Mouse (Mus musculus) ES-CJ7 (cell line): ENCODE measurements at regions not wholly inside any gene's neighbourhood (a gene's known extent, or its start where the extent isn't known, plus 50 kb on each side); places are given as distances from the start of the nearest gene placed in this dataset.

ENCODE experiments used
- DNase-seq: peaks from one replicate; pipeline ENCODE4 v3.0.0; 2011; ENCODE audit warnings: low read depth, low spot score

DNA sequence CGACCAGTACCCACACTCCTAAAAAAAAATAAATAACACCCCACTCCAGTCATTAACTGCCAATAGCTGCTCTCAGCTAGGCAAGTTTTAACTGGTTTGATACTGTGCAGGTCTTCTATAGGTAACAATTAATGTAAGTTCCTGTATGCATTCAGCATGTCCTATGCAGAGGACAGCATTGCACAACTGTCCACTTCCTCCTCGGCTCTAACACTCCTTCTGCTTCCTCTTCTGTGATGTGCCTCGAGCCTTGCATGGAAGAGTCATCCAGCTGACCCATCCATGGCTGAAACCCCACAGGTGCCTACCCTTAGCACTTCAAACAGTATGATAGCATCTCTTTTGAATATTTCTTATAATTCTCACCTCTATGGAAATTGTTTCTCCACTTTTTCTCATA is 449.4 kb upstream of the Rag2 start:
- DNase-seq: no peak

DNA sequence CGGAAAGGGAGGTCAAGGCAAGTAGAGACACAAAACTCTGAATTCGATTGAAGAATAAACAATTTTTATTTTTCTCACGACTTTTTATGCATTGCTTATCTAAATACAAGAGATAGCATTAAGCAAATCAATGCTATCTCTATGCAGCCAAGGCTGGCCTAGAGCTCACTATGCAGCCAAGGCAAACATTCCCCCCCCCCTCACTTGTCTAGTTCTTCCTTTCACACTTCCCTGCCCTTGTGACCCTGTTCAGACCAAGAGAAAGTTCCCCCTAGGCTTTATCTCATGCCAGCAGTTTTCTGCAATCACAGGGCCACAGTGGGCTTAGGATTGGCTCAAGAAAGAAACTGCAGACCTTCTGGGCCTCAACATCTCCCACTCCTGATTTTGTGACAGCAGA is 417.9 kb upstream of the Rag2 start:
- no peak for DNase-seq

DNA sequence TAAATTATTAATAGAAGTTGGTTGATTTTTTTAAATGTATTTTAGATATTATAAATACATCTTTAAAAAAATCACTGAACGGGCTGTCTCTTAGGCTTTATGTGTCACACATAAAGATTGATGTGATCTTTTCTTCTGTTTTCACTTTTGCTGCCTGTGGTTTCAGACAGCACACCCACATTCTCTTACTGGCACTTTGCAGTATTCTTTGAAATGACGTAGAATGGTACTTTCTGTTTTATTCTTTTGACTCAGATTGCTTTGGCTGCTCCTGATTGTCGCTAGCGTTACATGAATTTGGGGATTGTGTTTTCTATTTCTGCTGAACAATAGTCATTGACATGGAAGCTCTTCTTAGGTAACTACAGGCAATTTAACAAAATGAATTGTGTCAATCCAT is 415.4 kb upstream of the Rag2 start:
- no peak for DNase-seq

DNA sequence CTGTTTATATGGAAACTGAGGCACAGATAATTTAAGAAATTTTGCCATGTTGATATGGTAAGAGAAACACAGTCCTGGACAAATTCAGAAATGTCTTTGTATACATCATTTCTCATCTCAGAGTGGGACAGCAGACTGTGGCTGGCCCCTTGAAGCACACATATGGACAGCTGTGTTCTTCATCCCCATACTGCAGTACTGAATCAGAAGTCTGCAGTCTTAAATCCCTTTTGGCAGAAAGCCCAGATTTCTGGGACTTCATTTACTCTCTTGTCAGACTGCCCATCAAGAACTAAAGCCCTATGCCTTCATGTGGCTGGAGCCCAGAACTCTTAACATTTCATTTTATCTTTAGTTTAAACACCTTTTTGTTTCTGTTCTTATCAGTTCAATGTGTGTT is 403.8 kb upstream of the Rag2 start:
- DNase-seq: no peak

DNA sequence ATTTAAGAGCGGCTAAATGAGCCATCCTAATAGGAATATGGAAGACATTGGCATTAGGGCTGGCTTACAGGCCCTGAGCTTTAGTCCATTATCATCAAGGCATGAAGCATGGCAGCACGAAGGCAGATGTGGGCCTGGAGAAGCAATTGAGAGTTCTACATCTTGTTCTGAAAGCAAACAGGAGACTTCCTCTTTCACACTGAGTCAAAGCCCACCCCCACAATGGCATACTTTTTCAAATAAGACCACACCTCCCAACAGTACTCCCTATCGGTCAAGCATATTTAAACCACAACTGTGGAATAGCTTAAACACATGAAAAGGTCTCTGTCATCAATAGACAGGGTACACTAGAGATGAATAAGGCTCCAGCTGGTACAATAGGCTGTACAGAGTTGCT is 381.5 kb upstream of the Rag2 start:
- DNase-seq: no peak

GRCm38 (mm10) chr2:101247133-101247532 is 377.4 kb upstream of the Rag2 start:
- DNase-seq: no peak

GRCm38 (mm10) chr2:101252228-101252627 is 372.3 kb upstream of the Rag2 start:
- no peak for DNase-seq

- DNase-seq: no peak
Observed at GRCm38 (mm10) chr2:101256464-101256863, 368.1 kb upstream of the Rag2 start.

- no peak for DNase-seq
Observed at GRCm38 (mm10) chr2:101263934-101264333, 360.6 kb upstream of the Rag2 start.

GRCm38 (mm10) chr2:101266685-101267374 is 357.7 kb upstream of the Rag2 start:
- no peak for DNase-seq

- DNase-seq: no peak
Observed at GRCm38 (mm10) chr2:101274045-101274664, 350.4 kb upstream of the Rag2 start.

DNA sequence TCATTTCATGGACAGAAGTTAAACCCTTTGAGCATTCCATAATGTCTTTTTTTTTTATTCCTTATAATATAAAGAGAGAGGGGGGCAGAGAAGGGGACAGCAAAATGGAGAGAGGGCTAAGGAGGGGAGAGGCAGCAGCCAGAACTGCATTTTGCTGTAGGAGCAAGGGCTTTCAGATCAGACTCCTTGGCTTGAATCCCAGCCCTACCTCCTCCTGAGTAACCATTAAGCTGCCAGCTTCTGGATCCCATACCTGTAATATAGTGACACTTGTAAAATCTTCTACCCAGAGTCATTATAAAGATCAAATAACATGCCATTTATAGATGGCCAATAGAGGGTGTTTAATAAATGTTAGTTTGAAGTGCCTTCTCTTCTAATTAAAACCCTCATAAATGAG is 339.6 kb upstream of the Rag2 start:
- no peak for DNase-seq

DNA sequence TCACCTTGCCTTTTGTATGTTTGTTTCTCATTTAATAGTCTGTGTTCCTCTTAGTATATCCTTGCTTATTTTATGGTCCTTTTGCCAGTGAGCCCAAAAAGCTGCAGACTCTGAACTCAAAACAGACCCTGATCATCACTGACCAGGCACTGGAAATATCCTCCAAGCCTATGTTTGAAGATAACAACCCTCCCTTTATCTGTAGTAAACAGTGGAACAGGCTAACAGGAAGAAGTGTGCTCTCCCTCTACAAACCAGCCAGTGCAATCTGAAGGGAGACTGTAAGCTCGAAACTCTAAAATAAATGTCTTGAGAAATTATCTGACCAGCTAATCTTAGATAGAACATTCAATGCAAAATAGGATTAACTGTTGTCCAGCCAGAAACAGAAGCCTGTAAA is 336.4 kb upstream of the Rag2 start:
- DNase-seq: no peak

- peak; percentile 21 for DNase-seq
Observed at GRCm38 (mm10) chr2:101289168-101289567, 335.4 kb upstream of the Rag2 start.

- no peak for DNase-seq
Observed at GRCm38 (mm10) chr2:101290738-101291137, 333.8 kb upstream of the Rag2 start.

GRCm38 (mm10) chr2:101295678-101296368 is 328.7 kb upstream of the Rag2 start:
- no peak for DNase-seq

GRCm38 (mm10) chr2:101296369-101296682 is 328.2 kb upstream of the Rag2 start:
- no peak for DNase-seq

DNA sequence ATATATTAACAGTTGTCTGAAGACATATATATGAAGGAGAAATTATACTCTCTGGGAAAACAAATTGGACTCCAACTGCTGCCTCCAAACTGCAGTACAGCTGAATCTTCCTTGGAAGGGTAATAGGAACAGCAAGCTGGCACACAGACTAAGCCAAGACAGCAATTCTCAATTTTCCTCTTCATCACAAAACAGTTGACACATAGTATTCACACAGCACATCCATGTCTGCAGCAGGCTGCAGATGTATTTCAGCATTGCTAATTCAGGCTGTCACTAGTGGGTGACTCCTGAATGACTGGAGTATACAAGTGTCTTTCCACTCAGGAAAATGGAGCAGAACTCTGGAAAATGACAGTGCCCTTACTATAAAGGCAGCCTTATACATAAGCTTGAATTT is 327.7 kb upstream of the Rag2 start:
- no peak for DNase-seq

DNA sequence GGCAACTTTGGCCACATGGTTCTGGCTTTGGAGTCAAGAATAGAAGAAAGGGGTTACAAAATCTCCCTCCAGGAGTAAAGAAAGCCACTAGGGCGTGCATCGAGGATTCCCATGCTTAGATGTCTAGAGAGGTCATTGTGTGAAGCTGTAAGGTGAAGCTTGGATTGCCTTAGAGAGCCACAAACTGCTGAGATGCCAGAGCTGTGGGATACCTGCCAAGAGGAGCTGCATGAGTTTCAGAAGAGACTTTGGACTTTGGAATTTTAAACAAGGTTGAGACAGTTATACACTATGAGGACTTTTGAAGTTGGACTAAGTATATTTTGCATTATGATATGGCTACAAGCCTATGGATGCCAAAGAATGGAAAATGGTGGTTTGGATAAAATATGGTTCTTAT is 325.4 kb upstream of the Rag2 start:
- no peak for DNase-seq

GRCm38 (mm10) chr2:101300106-101300505 is 324.4 kb upstream of the Rag2 start:
- DNase-seq: no peak

- no peak for DNase-seq
Observed at GRCm38 (mm10) chr2:101321286-101321914, 303.1 kb upstream of the Rag2 start.

GRCm38 (mm10) chr2:101356709-101357108 is 267.8 kb upstream of the Rag2 start:
- no peak for DNase-seq

- no peak for DNase-seq
Observed at GRCm38 (mm10) chr2:101364256-101364655, 260.3 kb upstream of the Rag2 start.
